Mouse (Mus musculus): ENCODE data around the gene Ubtd1. TPM values are rescaled to one million over a fixed set of nuclear protein-coding genes. Genes with fewer than 3 reads are reported as not detected.

Ubtd1 gene
- polyA plus RNA-seq (2016; fragmentation: Nextera tagmentation; extraction: Ambion mirVana), result 14.2 and 15.1 TPM in 2 replicates

GRCm38 (mm10) chr19:41981595-41981927 is at the start of gene Ubtd1:
TSS of gene Ubtd1 (plus strand) at chr19:41981763.
- Histone ChIP-seq H3K36me3 (peaks cover 7% of the 10 kb centered on the region), H3K4me3 (peak within 1 kb of the TSS; percentile 77), H3K27ac (peak within 1 kb of the TSS; percentile 91), H3K27me3 (ENCODE audit: low read depth, poor library complexity, severe bottlenecking) (peaks cover 14% of the 10 kb centered on the region), H3K9me3 (replicated peaks) (no peaks in the 10 kb centered on the region), H3K4me1 (peaks cover 29% of the 10 kb centered on the region)
- under 1% methylated on average over 33 of the region's 33 CpGs for WGBS
- DNase-seq (ENCODE audit: low spot score), result no peak

GRCm38 (mm10) chr19:41932686-41933085 is 48.9 kb upstream of the Ubtd1 start:
- H3K4me1 ChIP-seq, result peaks cover 18% of the 10 kb centered on the region
- under 1% methylated on average over 28 of the region's 28 CpGs for WGBS
- H3K36me3 ChIP-seq, result peaks cover 54% of the 10 kb centered on the region
- peak overlapping the region; percentile 89 for H3K27ac ChIP-seq
- peak overlapping the region; percentile 92 for H3K4me3 ChIP-seq
- no peaks in the 10 kb centered on the region for H3K9me3 ChIP-seq (replicated peaks)
- DNase-seq (ENCODE audit: low spot score), result no peak
- H3K27me3 ChIP-seq (ENCODE audit: low read depth, poor library complexity, severe bottlenecking), result no peaks in the 10 kb centered on the region

- Histone ChIP-seq H3K27ac (peak within 1 kb of the TSS; percentile 89), H3K27me3 (ENCODE audit: low read depth, poor library complexity, severe bottlenecking) (no peaks in the 10 kb centered on the region), H3K9me3 (replicated peaks) (no peaks in the 10 kb centered on the region), H3K36me3 (peaks cover 54% of the 10 kb centered on the region), H3K4me1 (peaks cover 18% of the 10 kb centered on the region), H3K4me3 (peak within 1 kb of the TSS; percentile 92)
- WGBS, result under 1% methylated on average over 47 of the region's 47 CpGs
- DNase-seq (ENCODE audit: low spot score), result peak; percentile 98
Measured at GRCm38 (mm10) chr19:41933179-41934086, 48.1 kb upstream of the Ubtd1 start, which contains the start of the genes Exosc1 and Zdhhc16. TSS of gene Exosc1 (minus strand) at chr19:41933423. TSS of gene Zdhhc16 (plus strand) at chr19:41933480.

GRCm38 (mm10) chr19:41934124-41934523 is 47.4 kb upstream of the Ubtd1 start:
- H3K4me3 ChIP-seq, result peak overlapping the region; percentile 92
- peaks cover 52% of the 10 kb centered on the region for H3K36me3 ChIP-seq
- H3K27ac ChIP-seq, result no peak overlapping the region
- no peak for DNase-seq (ENCODE audit: low spot score)
- WGBS, result 30% methylated on average over 6 of the region's 6 CpGs
- H3K4me1 ChIP-seq, result peaks cover 18% of the 10 kb centered on the region
- H3K27me3 ChIP-seq (ENCODE audit: low read depth, poor library complexity, severe bottlenecking), result no peaks in the 10 kb centered on the region
- no peaks in the 10 kb centered on the region for H3K9me3 ChIP-seq (replicated peaks)

GRCm38 (mm10) chr19:41935921-41936320 is 45.6 kb upstream of the Ubtd1 start:
- no peak overlapping the region for H3K27ac ChIP-seq
- no peak overlapping the region for H3K4me3 ChIP-seq
- WGBS, result 89% methylated on average over 1 of the region's 1 CpGs
- H3K9me3 ChIP-seq (replicated peaks), result no peaks in the 10 kb centered on the region
- no peak for DNase-seq (ENCODE audit: low spot score)
- peaks cover 18% of the 10 kb centered on the region for H3K4me1 ChIP-seq
- no peaks in the 10 kb centered on the region for H3K27me3 ChIP-seq (ENCODE audit: low read depth, poor library complexity, severe bottlenecking)
- peaks cover 54% of the 10 kb centered on the region for H3K36me3 ChIP-seq

- Histone ChIP-seq H3K36me3 (peaks cover 76% of the 10 kb centered on the region), H3K27ac (no peak overlapping the region), H3K9me3 (replicated peaks) (no peaks in the 10 kb centered on the region), H3K4me1 (peaks cover 9% of the 10 kb centered on the region), H3K27me3 (ENCODE audit: low read depth, poor library complexity, severe bottlenecking) (no peaks in the 10 kb centered on the region), H3K4me3 (no peak overlapping the region)
- DNase-seq (ENCODE audit: low spot score), result no peak
- 87% methylated on average over 5 of the region's 5 CpGs for WGBS
Measured at GRCm38 (mm10) chr19:41938539-41938938, 43.0 kb upstream of the Ubtd1 start.

- DNase-seq (ENCODE audit: low spot score), result no peak
- no peaks in the 10 kb centered on the region for H3K27me3 ChIP-seq (ENCODE audit: low read depth, poor library complexity, severe bottlenecking)
Measured at GRCm38 (mm10) chr19:41943841-41944240, 37.7 kb upstream of the Ubtd1 start.

GRCm38 (mm10) chr19:41952287-41952686 is 29.3 kb upstream of the Ubtd1 start:
- DNase-seq (ENCODE audit: low spot score), result no peak
- no peaks in the 10 kb centered on the region for H3K4me1 ChIP-seq
- H3K36me3 ChIP-seq, result peaks cover 98% of the 10 kb centered on the region
- 87% methylated on average over 4 of the region's 4 CpGs for WGBS
- H3K9me3 ChIP-seq (replicated peaks), result no peaks in the 10 kb centered on the region
- no peak overlapping the region for H3K27ac ChIP-seq
- no peaks in the 10 kb centered on the region for H3K27me3 ChIP-seq (ENCODE audit: low read depth, poor library complexity, severe bottlenecking)
- no peak overlapping the region for H3K4me3 ChIP-seq

More at GRCm38 (mm10) chr19:41943841-41944240, 37.7 kb upstream of the Ubtd1 start:
- Histone ChIP-seq H3K4me3 (no peak overlapping the region), H3K36me3 (peaks cover 97% of the 10 kb centered on the region), H3K4me1 (no peaks in the 10 kb centered on the region), H3K9me3 (replicated peaks) (no peaks in the 10 kb centered on the region), H3K27ac (no peak overlapping the region)
- WGBS, result 91% methylated on average over 7 of the region's 7 CpGs

GRCm38 (mm10) chr19:41953574-41953973 is 28.0 kb upstream of the Ubtd1 start:
- WGBS, result 89% methylated on average over 3 of the region's 3 CpGs
- Histone ChIP-seq H3K36me3 (peaks cover 98% of the 10 kb centered on the region), H3K27me3 (ENCODE audit: low read depth, poor library complexity, severe bottlenecking) (no peaks in the 10 kb centered on the region), H3K9me3 (replicated peaks) (no peaks in the 10 kb centered on the region), H3K27ac (no peak overlapping the region), H3K4me3 (no peak overlapping the region), H3K4me1 (no peaks in the 10 kb centered on the region)
- DNase-seq (ENCODE audit: low spot score), result no peak

- 97% methylated on average over 7 of the region's 7 CpGs for WGBS
- Histone ChIP-seq H3K27ac (no peak overlapping the region), H3K4me1 (peaks cover 3% of the 10 kb centered on the region; the same call in 1 of the 2 replicates), H3K4me3 (no peak overlapping the region), H3K27me3 (ENCODE audit: low read depth, poor library complexity, severe bottlenecking) (no peaks in the 10 kb centered on the region), H3K9me3 (replicated peaks) (no peaks in the 10 kb centered on the region), H3K36me3 (peaks cover 62% of the 10 kb centered on the region)
- no peak for DNase-seq (ENCODE audit: low spot score)
Measured at GRCm38 (mm10) chr19:41969618-41970017, 11.9 kb upstream of the Ubtd1 start.

- Histone ChIP-seq H3K27me3 (ENCODE audit: low read depth, poor library complexity, severe bottlenecking) (no peaks in the 10 kb centered on the region), H3K9me3 (replicated peaks) (no peaks in the 10 kb centered on the region), H3K4me1 (peaks cover 20% of the 10 kb centered on the region), H3K4me3 (no peak overlapping the region), H3K36me3 (peaks cover 29% of the 10 kb centered on the region), H3K27ac (no peak overlapping the region)
- 74% methylated on average over 13 of the region's 13 CpGs for WGBS
- no peak for DNase-seq (ENCODE audit: low spot score)
Measured at GRCm38 (mm10) chr19:41973891-41974794, 7.4 kb upstream of the Ubtd1 start.

GRCm38 (mm10) chr19:41980422-41980818 is 1.1 kb upstream of the Ubtd1 start:
- Histone ChIP-seq H3K36me3 (peaks cover 9% of the 10 kb centered on the region), H3K27ac (peak overlapping the region; percentile 91), H3K9me3 (replicated peaks) (no peaks in the 10 kb centered on the region), H3K4me1 (peaks cover 32% of the 10 kb centered on the region), H3K4me3 (peak overlapping the region; percentile 77), H3K27me3 (ENCODE audit: low read depth, poor library complexity, severe bottlenecking) (peaks cover 14% of the 10 kb centered on the region)
- under 1% methylated on average over 16 of the region's 16 CpGs for WGBS
- DNase-seq (ENCODE audit: low spot score), result peak; percentile 76
